Comparison of ENCODE assay signal across 22 mouse cellular contexts in the genomic region with DNA sequence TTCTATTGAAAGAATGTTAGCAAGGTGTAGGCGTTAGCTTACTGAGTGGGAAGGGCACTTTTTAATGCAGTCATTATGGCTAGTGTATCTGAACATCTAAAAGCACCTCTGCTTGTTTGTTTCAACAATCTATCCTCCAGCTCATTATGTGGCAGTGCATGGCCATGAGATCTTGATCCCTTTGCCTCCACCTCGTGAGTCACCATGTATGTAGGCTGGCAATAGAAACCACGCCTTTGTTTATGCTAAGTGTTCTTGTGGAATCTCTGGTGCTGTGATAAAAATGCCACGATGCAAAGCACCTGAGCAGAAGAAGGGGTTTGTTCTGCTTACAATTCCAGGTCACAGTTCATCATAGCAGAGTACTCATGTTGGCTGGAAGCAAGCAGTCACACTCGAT.
DNase-seq lines count a peak whose midpoint lies in the region; ATAC-seq and TF ChIP-seq lines count a peak whose summit lies in the region.
"Had no signal": no experiment of that assay in that cellular context is flagged by ENCODE, and none has a peak within 500 bp of the region (broad histone marks: within the 10 kb centered on the region; RNA-seq: fewer than 3 reads in every experiment).

No protein-coding gene starts in this region.

- H3K27ac ChIP-seq in left cerebral cortex, adult 2 months: peak overlapping the region; percentile 19; the same call in 1 of the 2 replicates
- H3K27ac ChIP-seq in intestine, embryonic 15.5 days: no peak overlapping the region
- no peak overlapping the region for H3K27ac ChIP-seq in stomach, postnatal 0 days (replicated peaks)
- H3K27ac ChIP-seq in kidney, embryonic 14.5 days (ENCODE audit: low read depth, low read length): no peak overlapping the region
- H3K27ac ChIP-seq: embryonic facial prominence, embryonic 12.5 days; embryonic facial prominence, embryonic 15.5 days; gastrocnemius, adult 2 months; hindbrain, embryonic 12.5 days; hindbrain, embryonic 15.5 days had no signal

- intact Hi-C loops in left cerebral cortex, adult 2 months (cut with DNase I): no loop called here

- H3K9ac ChIP-seq in intestine, embryonic 15.5 days: no peak overlapping the region
- no peak overlapping the region for H3K9ac ChIP-seq in stomach, postnatal 0 days (ENCODE audit: low read length)
- no peak overlapping the region for H3K9ac ChIP-seq in kidney, embryonic 14.5 days (ENCODE audit: low read depth, low read length)
- H3K9ac ChIP-seq: embryonic facial prominence, embryonic 12.5 days; embryonic facial prominence, embryonic 15.5 days; hindbrain, embryonic 12.5 days; hindbrain, embryonic 15.5 days had no signal

- DNase-seq in left cerebral cortex, adult 2 months (ENCODE audit: extremely low spot score in 1 of 2, low spot score in 2 of 2): no peak
- no peak for DNase-seq in left cerebral cortex, adult 18-20 months (ENCODE audit: low spot score in 2 of 2)
- peak; percentile 27 for DNase-seq in brain, adult 2 months (ENCODE audit: low read depth, low spot score)
- peak; percentile 14 for DNase-seq in stomach, postnatal 0 days (ENCODE audit: low spot score)
- DNase-seq in cerebellum, adult 11-12 months: no peak
- DNase-seq: adrenal gland, adult 8-10 months; adrenal gland, postnatal 25 days; cerebellum, adult 2 months; cerebellum, adult 9-11 months; cerebellum, postnatal 25 days; gastrocnemius, adult 2 months; gastrocnemius, postnatal 14 days; heart, adult 11 months had no signal

- no peaks in the 10 kb centered on the region for H3K27me3 ChIP-seq in intestine, embryonic 15.5 days (replicated peaks)
- H3K27me3 ChIP-seq in stomach, postnatal 0 days (ENCODE audit: control insufficient read depth, insufficient read depth, low read length): no peaks in the 10 kb centered on the region
- no peaks in the 10 kb centered on the region for H3K27me3 ChIP-seq in kidney, embryonic 14.5 days (ENCODE audit: control insufficient read depth, insufficient read depth, low read length)
- H3K27me3 ChIP-seq: embryonic facial prominence, embryonic 12.5 days; embryonic facial prominence, embryonic 15.5 days; hindbrain, embryonic 12.5 days; hindbrain, embryonic 15.5 days had no signal

- no peaks in the 10 kb centered on the region for H3K4me1 ChIP-seq in intestine, embryonic 15.5 days (replicated peaks)
- no peaks in the 10 kb centered on the region for H3K4me1 ChIP-seq in stomach, postnatal 0 days (replicated peaks; ENCODE audit: control insufficient read depth, insufficient read depth)
- H3K4me1 ChIP-seq in kidney, embryonic 14.5 days (ENCODE audit: control insufficient read depth, insufficient read depth, low read length): no peaks in the 10 kb centered on the region
- H3K4me1 ChIP-seq: embryonic facial prominence, embryonic 12.5 days; embryonic facial prominence, embryonic 15.5 days; hindbrain, embryonic 12.5 days; hindbrain, embryonic 15.5 days had no signal

- peak; percentile 53; the same call in 1 of the 2 replicates for ATAC-seq in intestine, embryonic 15.5 days
- ATAC-seq in stomach, postnatal 0 days (ENCODE audit: low FRiP score, low TSS enrichment): peak; percentile 94
- no peak for ATAC-seq in kidney, embryonic 14.5 days (ENCODE audit: low FRiP score, low TSS enrichment)
- ATAC-seq: CD4-positive, CD25-positive, alpha-beta regulatory T cell, adult 4 months; forebrain, embryonic 14.5 days had no signal

- H3K4me2 ChIP-seq in intestine, embryonic 15.5 days (replicated peaks): no peak overlapping the region
- H3K4me2 ChIP-seq in stomach, postnatal 0 days (replicated peaks; ENCODE audit: low read depth): no peak overlapping the region
- H3K4me2 ChIP-seq in kidney, embryonic 14.5 days (replicated peaks; ENCODE audit: low read depth, low read length): no peak overlapping the region
- H3K4me2 ChIP-seq: embryonic facial prominence, embryonic 12.5 days; embryonic facial prominence, embryonic 15.5 days; heart, embryonic 11.5 days; hindbrain, embryonic 12.5 days; hindbrain, embryonic 15.5 days had no signal

- TF ChIP-seq CTCF in left cerebral cortex, adult 2 months (IDR thresholded peaks at IDR 0.05): no peak
- TF ChIP-seq CTCF in stomach, postnatal 0 days (IDR thresholded peaks at IDR 0.05; ENCODE audit: low read depth): no peak

- H3K4me3 ChIP-seq in left cerebral cortex, adult 2 months: no peak overlapping the region
- H3K4me3 ChIP-seq in intestine, embryonic 15.5 days (replicated peaks): no peak overlapping the region
- H3K4me3 ChIP-seq in stomach, postnatal 0 days (ENCODE audit: low read depth, low read length): no peak overlapping the region
- no peak overlapping the region for H3K4me3 ChIP-seq in kidney, embryonic 14.5 days (ENCODE audit: low read length)
- H3K4me3 ChIP-seq: embryonic facial prominence, embryonic 12.5 days; embryonic facial prominence, embryonic 15.5 days; gastrocnemius, adult 2 months; hindbrain, embryonic 12.5 days; hindbrain, embryonic 15.5 days had no signal

- TF ChIP-seq EP300 in stomach, postnatal 0 days (optimal IDR thresholded peaks at IDR 0.05): no peak

- no peaks in the 10 kb centered on the region for H3K9me3 ChIP-seq in intestine, embryonic 15.5 days
- no peaks in the 10 kb centered on the region for H3K9me3 ChIP-seq in stomach, postnatal 0 days (ENCODE audit: control insufficient read depth, low read length)
- H3K9me3 ChIP-seq in kidney, embryonic 14.5 days (ENCODE audit: control insufficient read depth, low read length): no peaks in the 10 kb centered on the region
- H3K9me3 ChIP-seq: embryonic facial prominence, embryonic 12.5 days; embryonic facial prominence, embryonic 15.5 days; hindbrain, embryonic 12.5 days; hindbrain, embryonic 15.5 days had no signal

- H3K36me3 ChIP-seq in intestine, embryonic 15.5 days: no peaks in the 10 kb centered on the region
- H3K36me3 ChIP-seq in stomach, postnatal 0 days (ENCODE audit: control insufficient read depth, insufficient read depth, low read length): no peaks in the 10 kb centered on the region
- H3K36me3 ChIP-seq in kidney, embryonic 14.5 days (ENCODE audit: control insufficient read depth, insufficient read depth, low read length): no peaks in the 10 kb centered on the region
- H3K36me3 ChIP-seq: embryonic facial prominence, embryonic 12.5 days; embryonic facial prominence, embryonic 15.5 days; hindbrain, embryonic 12.5 days; hindbrain, embryonic 15.5 days had no signal

- 56% methylated on average over 5 of the region's 5 CpGs for WGBS in intestine, embryonic 15.5 days
- 44% methylated on average over 5 of the region's 5 CpGs for WGBS in stomach, postnatal 0 days
- WGBS in kidney, embryonic 14.5 days: 82% methylated on average over 5 of the region's 5 CpGs

Comparison
In these comparisons a context has a peak if more than half of its experiments do, and no peak if none do; other contexts are left out.
1. DNase-seq: peak in brain, adult 2 months (single experiment) and stomach, postnatal 0 days (single experiment); none in left cerebral cortex, adult 2 months (0 of 2), left cerebral cortex, adult 18-20 months (0 of 2) and cerebellum, adult 11-12 months (single experiment).